Mouse (Mus musculus) cerebellum, adult 11-12 months (tissue): Measurements from ENCODE around the gene Mamstr.
"Not testable (repeated sequence)": the region's sequence is repeated elsewhere in the genome, so short reads cannot be mapped to it uniquely, and the experiment has no call there.

Experiments used
- DNase-seq: peaks from one replicate; pipeline ENCODE4 v3.0.0; 2022

Mamstr gene

GRCm38 (mm10) chr7:45630064-45630907 lies 9.5 kb upstream of the Mamstr start:
- DNase-seq, result peak; percentile 61

- DNase-seq, result peak; percentile 82
Measured at GRCm38 (mm10) chr7:45632499-45632898, 7.3 kb upstream of the Mamstr start.

DNA sequence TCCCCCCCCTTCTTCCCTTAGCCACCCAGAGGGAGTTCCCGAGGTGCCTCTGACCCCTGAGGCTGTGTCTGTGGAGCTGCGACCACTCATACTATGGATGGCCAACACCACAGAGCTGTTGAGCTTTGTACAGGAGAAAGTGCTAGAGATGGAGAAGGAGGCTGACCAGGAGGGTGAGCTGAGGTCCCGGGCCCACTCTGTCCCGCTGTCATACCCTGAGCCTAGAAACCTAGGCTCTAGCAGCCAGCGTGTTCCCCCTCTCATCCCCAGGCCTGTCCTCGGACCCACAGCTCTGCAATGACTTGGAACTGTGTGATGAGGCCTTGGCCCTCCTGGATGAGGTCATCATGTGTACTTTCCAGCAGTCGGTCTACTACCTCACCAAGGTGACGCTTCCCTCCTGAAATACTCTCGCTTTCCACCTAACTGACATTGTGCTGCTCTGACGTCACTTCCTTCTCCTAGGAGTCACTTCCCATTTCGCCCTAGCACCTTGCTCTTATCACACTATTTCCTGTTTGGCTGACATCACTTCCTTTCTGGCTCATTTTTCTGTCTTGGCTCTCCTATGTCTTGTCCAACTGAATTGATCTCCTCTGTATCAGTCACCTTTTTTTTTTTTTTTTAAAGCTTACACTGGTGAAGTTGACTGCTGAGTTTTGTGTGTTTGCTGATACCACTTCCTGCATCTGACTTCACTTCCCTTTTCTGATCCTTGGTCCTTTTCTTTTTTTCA lies 4.7 kb upstream of the Mamstr start:
- DNase-seq, result no peak

DNA sequence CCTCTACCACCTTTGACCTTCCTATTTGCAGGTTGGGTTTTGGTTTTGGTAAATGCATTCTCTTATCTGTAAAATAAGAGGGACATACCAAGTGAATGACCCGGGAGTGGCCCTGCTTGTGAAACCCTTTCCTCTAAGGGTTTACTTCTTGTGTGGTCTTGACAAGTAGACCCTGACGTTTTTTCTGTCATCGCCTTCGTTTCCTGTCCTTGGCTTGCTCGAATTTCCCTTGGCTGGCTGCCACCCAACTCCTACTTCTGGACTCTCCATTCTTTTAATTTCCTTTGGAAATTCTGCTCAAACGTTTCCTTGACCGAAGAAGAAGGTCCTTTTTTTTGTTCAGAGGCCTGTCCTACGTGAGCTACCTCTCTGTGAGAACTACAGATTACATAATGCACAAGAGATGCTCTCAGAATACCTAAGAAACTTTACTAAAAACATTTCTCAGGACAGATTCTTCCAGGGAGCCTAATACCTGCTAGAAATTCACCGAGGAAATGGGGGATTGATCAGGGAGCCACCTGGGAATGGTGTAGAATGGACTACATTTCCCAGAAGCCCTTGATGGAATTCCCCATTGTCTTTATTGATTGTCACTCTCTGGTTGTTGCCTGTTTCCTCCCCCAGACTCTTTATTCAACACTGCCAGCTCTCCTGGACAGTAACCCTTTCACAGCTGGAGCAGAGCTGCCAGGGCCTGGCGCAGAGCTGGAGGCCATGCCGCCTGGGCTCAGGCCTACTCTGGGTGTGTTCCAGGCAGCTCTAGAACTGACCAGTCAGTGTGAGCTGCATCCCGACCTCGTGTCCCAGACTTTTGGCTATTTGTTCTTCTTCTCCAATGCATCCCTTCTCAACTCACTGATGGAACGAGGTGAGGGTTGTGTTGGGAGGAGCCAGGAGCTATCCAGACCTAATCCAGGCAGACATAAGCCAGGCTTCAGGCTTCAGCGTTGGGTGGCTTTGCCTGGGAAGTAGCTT lies 3.8 kb upstream of the Mamstr start:
- no peak for DNase-seq

GRCm38 (mm10) chr7:45637710-45638109 lies 2.1 kb upstream of the Mamstr start:
- DNase-seq, result peak; percentile 68

DNA sequence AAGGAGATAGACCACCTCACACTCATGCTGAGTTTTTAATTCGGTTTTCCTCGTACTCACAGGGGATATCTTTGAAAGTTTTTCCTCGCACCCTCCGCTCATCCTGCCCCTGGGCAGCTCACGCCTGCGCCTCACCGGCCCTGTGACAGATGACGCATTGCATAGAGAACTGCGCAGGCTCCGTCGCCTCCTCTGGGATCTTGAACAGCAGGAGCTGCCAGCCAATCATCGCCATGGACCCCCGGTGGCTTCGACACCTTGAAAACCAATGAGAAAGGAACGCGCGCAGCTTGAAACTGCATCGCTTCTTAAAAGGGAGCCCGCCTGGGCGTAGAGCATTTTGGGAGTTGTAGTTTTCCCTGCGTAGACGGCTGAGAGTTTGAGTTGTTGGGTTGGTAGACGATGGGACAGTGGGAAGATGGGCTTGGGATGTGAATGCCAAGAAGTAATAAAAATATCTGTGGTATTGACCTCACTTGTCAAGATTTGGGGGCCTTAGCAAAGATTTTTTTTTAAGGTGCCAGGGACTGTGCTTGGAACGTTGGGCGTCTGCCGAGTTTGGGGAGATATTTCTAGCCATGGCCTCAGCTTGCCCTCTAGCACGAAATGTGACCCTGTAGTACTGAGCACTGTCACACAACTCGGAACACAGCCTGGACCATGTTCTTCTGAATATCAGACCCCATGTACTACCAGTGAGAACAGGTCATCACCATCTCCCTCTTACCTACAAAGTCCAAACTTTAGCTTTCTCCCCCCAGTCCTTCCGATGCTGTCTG lies 965 bp upstream of the Mamstr start:
- peak; percentile 99 for DNase-seq

- peak; percentile 69 for DNase-seq
Measured at GRCm38 (mm10) chr7:45640191-45640957, 597 bp downstream of the Mamstr start.

DNA sequence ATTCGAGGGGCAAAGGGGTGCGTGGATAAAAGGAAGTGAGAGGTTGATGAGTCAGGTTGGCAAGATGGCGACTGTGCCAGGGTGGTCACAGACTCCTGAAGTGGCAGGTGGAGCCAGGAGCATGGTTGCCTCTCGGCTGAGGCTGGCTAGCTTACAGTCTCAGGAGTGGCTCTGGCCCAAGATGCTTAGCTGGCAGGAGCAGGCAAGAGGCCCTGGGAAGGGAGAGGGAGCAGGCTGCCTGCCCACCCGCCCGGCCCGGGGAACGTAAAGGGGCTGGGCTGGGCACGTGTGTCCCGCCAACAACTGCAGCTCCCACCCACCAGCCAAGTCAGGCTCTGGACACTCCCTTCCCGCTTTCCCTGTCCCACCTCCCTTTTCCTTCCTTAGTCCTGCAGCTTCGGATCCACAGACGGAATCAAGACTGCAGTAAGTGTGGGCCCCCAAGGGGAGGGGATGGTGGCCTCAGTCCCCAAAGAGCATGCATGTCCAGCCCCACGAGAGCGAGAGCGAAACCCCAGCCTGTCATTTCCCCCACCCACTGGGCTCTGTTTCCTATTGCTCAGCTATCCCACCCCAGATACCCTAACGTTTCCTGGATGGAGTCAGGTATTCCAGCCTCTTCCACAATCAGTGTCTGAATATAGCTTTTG lies 1.7 kb downstream of the Mamstr start:
- peak; percentile 77 for DNase-seq

DNA sequence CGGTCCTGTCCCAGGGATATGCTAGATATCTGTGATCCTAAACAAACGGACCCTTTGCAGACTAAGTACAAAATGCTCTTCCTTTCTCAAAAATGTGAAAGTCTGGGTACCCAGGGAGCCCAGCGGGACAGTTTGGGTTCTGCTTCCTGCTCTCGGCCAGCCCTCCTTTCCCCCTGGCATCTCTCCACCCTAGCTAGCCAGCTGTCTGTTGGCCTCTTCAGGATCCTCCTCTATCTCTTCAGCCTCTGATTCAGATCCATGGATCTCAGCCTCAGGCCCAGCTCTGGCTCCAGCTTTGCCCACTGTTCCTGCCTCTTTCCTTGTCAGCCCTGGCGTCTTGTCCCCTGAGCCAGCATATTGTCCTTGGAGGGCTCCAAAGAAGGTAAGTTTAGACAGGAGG lies 2.3 kb downstream of the Mamstr start:
- peak; percentile 74 for DNase-seq

DNA sequence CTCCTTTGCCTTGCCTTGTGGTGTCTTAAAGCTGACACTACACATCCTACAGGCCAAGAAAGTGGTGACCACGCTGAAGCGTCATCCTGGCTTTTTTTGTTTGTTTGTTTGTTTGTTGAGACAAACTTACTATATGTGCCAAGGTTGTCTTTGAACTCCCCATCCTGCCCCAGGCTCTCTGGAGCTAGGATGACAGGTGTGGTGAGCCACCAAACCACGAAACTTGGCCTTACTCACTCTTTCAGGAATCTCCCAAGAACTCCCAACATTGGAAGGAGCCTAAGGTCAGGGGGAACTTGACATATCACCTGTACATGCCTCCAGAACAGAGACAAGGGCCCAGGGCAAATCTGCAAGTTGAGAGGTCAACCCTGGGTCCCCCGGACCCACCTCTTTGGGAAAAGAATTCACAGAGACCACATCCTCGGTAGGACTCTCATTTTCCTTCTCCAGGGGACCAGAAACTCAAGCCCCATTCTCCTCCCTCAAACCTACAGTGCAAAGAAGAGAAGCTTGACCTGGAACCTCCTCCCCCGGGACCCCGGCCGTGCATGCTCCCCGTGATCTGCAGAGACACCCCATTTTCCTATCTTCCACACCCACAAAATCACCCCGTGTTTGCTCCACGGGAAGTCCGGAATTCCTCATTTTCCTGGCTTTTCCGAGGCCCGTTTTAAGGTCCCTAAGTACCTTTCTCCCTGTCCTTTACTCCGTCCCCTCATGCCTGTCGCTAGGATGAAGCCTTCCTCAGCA lies 2.9 kb downstream of the Mamstr start:
- DNase-seq, result peak; percentile 64

- peak; percentile 100 for DNase-seq
Measured at GRCm38 (mm10) chr7:45643441-45644178, 3.8 kb downstream of the Mamstr start.

DNA sequence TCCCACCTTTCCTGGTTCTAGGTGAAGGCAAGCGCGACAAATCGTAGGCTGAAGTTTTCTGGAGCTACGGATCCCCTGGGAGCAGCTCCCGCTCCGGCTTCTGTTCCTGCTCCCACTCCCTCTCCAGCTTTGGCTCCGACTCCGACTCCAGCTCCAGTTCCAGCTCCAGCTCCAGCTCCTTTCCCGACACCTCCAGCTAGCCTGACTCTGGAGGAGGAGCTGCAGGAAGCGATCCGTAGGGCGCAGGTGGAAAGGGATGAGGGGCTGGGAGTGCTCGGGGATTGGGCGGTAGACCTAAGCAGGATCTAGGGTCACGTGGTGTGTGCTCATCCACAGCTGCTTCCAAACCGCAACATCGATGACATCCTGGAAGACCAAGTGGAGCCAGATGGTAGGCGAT lies 4.4 kb downstream of the Mamstr start:
- peak; percentile 83 for DNase-seq

DNA sequence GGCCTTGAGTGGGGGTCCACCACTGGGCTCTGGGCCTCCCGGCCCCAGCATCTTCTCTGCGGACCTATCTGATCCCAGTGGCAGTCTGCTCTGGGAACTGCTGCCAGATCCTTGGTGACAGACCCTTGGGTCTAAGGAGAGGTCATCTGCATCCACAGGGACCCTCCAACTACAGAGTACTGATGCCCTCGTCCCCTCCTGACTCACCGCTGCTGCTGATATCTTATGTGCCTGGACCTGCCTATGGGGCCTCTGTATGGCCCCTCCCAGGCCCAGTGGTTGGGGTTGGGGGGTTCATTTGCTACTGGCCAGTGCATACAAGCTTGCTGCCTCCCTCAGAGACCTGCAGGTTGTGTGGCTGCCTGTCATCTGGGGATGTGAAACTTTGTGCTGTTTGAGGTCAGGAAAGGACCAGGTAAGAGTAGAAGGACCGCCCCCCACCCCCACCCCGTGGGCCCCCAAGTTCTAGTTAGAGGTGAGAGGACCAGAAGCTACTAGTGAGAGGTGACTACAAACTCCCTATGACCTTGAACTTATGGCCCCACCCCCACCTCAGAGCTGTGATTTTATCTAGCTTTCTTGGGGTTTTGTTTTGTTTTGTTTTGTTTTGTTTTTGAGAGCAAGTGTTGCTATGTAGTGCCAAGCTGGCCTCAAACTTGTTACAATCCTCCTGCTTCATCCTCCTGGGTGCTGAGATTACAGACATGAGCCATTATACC lies 5.3 kb downstream of the Mamstr start:
- DNase-seq, result peak; percentile 69

- no peak for DNase-seq
Measured at GRCm38 (mm10) chr7:45645591-45645971, 5.8 kb downstream of the Mamstr start.

DNA sequence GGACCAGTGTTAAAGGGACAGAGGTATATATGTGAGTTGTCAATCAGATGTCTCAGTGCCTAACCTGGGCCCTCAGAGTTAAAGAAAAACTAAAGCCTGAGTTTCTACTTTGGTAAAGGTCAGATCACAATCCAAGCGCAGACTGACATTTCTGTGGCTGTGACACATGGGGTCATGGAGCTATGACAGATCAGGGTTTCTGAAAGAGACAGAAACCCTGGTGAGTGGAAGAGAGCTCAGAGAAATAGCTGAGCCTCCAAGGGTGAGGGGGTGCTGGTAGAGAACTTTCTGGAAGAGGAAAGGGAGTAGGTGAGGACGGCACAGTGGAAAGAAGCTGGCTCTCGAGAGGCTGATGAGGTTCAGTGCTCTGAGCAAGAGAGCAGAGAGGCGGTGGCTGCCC lies 6.9 kb downstream of the Mamstr start:
- no peak for DNase-seq

DNA sequence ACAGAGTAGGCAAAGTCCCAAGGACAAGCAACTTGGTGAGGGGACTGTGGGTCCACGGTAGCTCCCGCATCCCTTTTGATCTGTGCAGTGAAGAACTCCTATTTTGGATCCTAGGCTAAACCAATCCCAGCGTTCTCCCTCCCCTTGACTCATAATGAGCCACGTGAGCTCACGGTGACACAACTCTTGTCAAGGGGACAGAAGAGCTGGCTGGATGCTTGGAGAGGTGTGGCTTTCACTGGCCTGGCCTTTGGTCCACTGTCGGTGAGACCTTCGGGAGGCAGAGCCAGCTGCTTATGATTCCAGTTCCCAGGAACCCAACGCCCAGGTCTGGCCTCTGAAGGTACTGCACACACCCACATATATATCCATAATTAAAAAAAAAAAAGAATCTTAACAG lies 9.6 kb downstream of the Mamstr start:
- DNase-seq, result no peak

DNA sequence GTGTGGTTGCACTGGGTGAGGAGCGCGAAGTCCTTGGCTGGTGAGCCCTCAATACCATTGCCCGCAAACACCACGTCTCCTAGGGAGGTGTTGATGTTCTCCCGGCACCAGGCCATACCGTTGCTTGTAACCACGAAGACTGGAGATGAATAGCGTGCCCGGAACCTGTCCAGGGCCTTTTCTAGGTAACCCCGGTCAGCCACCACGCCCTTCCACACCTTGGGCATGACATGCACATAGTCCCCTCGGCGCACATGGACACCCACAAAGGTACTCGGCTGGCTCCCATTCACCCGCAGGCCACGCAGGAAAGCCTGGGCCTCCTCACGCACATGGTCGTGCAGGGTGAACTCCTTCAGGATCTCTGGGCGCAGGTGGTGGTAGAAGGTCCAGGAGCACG lies 10.7 kb downstream of the Mamstr start:
- DNase-seq, result not testable (repeated sequence)

- DNase-seq, result no peak
Measured at GRCm38 (mm10) chr7:45654424-45655047, 14.8 kb downstream of the Mamstr start.
